Mouse (Mus musculus): ENCODE data around the gene Poc1b.

GRCm38 (mm10) chr10:99106311-99106702 is 529 bp upstream of the Poc1b start:
- TF ChIP-seq CTCF (IDR thresholded peaks at IDR 0.05; ENCODE audit: insufficient read depth, low read depth, low read length), result no peak
- no peak for TF ChIP-seq POLR2A (IDR thresholded peaks at IDR 0.05; ENCODE audit: insufficient read depth, low read depth, low read length)
